Mouse (Mus musculus): ENCODE data around the gene Znfx1. TPM values are rescaled to one million over a fixed set of nuclear protein-coding genes. Genes with fewer than 3 reads are reported as not detected.
"Not testable (repeated sequence)": the region's sequence is repeated elsewhere in the genome, so short reads cannot be mapped to it uniquely, and the experiment has no call there.

Znfx1 gene
- total and polyA plus RNA-seq, 2 experiments from 2014 or later, result 4.4 to 25.4 TPM

- Histone ChIP-seq H3K4me3 (ENCODE audit: low read depth, low read length) (peak within 1 kb of the TSS; percentile 89), H3K9ac (peak within 1 kb of the TSS; percentile 79), H3K27me3 (ENCODE audit: insufficient read depth, low read length) (no peaks in the 10 kb centered on the region), H3K36me3 (ENCODE audit: insufficient read depth) (peaks cover 17% of the 10 kb centered on the region), H3K27ac (ENCODE audit: low read depth, low read length) (peak within 1 kb of the TSS; percentile 67), H3K4me1 (ENCODE audit: insufficient read depth) (0 out of 2 replicates have a peak, but pooled peaks cover 10% of the 10 kb centered on the region), H3K9me3 (ENCODE audit: low read length) (no peaks in the 10 kb centered on the region), H3K4me2 (ENCODE audit: low read depth) (peak within 1 kb of the TSS; percentile 85)
- peak; percentile 97 for DNase-seq
- 0 out of 2 replicates have a peak, but pooled peaks have one; percentile 26 for TF ChIP-seq CTCF (IDR thresholded peaks at IDR 0.05; ENCODE audit: low read depth)
- ATAC-seq, result peak; percentile 98
- 2% methylated on average over 37 of the region's 37 CpGs for WGBS
Measured at GRCm38 (mm10) chr2:167014702-167015381, 48.0 kb downstream of the Znfx1 start, which contains the start of gene Ddx27. Gene Ddx27, plus strand, starts transcription at chr2:167015193.

GRCm38 (mm10) chr2:167010546-167010945 is 52.3 kb downstream of the Znfx1 start:
- H3K4me1 ChIP-seq (ENCODE audit: insufficient read depth), result 0 out of 2 replicates have a peak, but pooled peaks cover 3% of the 10 kb centered on the region
- H3K36me3 ChIP-seq (ENCODE audit: insufficient read depth), result no peaks in the 10 kb centered on the region
- H3K4me2 ChIP-seq (ENCODE audit: low read depth), result no peak overlapping the region
- H3K9me3 ChIP-seq (ENCODE audit: low read length), result no peaks in the 10 kb centered on the region
- H3K27me3 ChIP-seq (ENCODE audit: insufficient read depth, low read length), result no peaks in the 10 kb centered on the region
- DNase-seq, result no peak
- H3K4me3 ChIP-seq (ENCODE audit: low read depth, low read length), result no peak overlapping the region
- ATAC-seq, result no peak
- WGBS, result 86% methylated on average over 3 of the region's 3 CpGs
- no peak for TF ChIP-seq CTCF (IDR thresholded peaks at IDR 0.05; ENCODE audit: low read depth)
- no peak overlapping the region for H3K27ac ChIP-seq (ENCODE audit: low read depth, low read length)
- H3K9ac ChIP-seq, result no peak overlapping the region

GRCm38 (mm10) chr2:167009483-167009882 is 53.3 kb downstream of the Znfx1 start:
- ATAC-seq (no peak), DNase-seq (no peak)
- Histone ChIP-seq H3K9me3 (ENCODE audit: low read length) (no peaks in the 10 kb centered on the region), H3K4me3 (ENCODE audit: low read depth, low read length) (no peak overlapping the region), H3K4me1 (ENCODE audit: insufficient read depth) (0 out of 2 replicates have a peak, but pooled peaks cover under 1% of the 10 kb centered on the region), H3K9ac (no peak overlapping the region), H3K27ac (ENCODE audit: low read depth, low read length) (no peak overlapping the region), H3K27me3 (ENCODE audit: insufficient read depth, low read length) (no peaks in the 10 kb centered on the region), H3K36me3 (ENCODE audit: insufficient read depth) (no peaks in the 10 kb centered on the region), H3K4me2 (ENCODE audit: low read depth) (no peak overlapping the region)
- TF ChIP-seq CTCF (IDR thresholded peaks at IDR 0.05; ENCODE audit: low read depth), result no peak
- 77% methylated on average over 4 of the region's 4 CpGs for WGBS

GRCm38 (mm10) chr2:167007565-167007964 is 55.2 kb downstream of the Znfx1 start:
- not testable (repeated sequence) for H3K4me1 ChIP-seq (ENCODE audit: insufficient read depth); H3K36me3 ChIP-seq (ENCODE audit: insufficient read depth); H3K27me3 ChIP-seq (ENCODE audit: insufficient read depth, low read length); DNase-seq; H3K9me3 ChIP-seq (ENCODE audit: low read length); ATAC-seq; H3K27ac ChIP-seq (ENCODE audit: low read depth, low read length); H3K4me2 ChIP-seq (ENCODE audit: low read depth); H3K9ac ChIP-seq; H3K4me3 ChIP-seq (ENCODE audit: low read depth, low read length)
- 80% methylated on average over 4 of the region's 4 CpGs for WGBS

GRCm38 (mm10) chr2:167007001-167007491 is 55.8 kb downstream of the Znfx1 start:
- H3K27ac ChIP-seq (ENCODE audit: low read depth, low read length), result no peak overlapping the region
- H3K36me3 ChIP-seq (ENCODE audit: insufficient read depth), result no peaks in the 10 kb centered on the region
- H3K4me3 ChIP-seq (ENCODE audit: low read depth, low read length), result no peak overlapping the region
- no peak for DNase-seq
- WGBS, result 65% methylated on average over 13 of the region's 13 CpGs
- no peaks in the 10 kb centered on the region for H3K4me1 ChIP-seq (ENCODE audit: insufficient read depth)
- TF ChIP-seq CTCF (IDR thresholded peaks at IDR 0.05; ENCODE audit: low read depth), result no peak
- H3K9ac ChIP-seq, result no peak overlapping the region
- H3K9me3 ChIP-seq (ENCODE audit: low read length), result no peaks in the 10 kb centered on the region
- ATAC-seq, result peak; percentile 56
- H3K27me3 ChIP-seq (ENCODE audit: insufficient read depth, low read length), result no peaks in the 10 kb centered on the region
- no peak overlapping the region for H3K4me2 ChIP-seq (ENCODE audit: low read depth)

GRCm38 (mm10) chr2:167006355-167006754 is 56.5 kb downstream of the Znfx1 start:
- Histone ChIP-seq H3K4me1 (ENCODE audit: insufficient read depth) (no peaks in the 10 kb centered on the region), H3K36me3 (ENCODE audit: insufficient read depth) (no peaks in the 10 kb centered on the region), H3K4me3 (ENCODE audit: low read depth, low read length) (no peak overlapping the region), H3K9ac (no peak overlapping the region), H3K27me3 (ENCODE audit: insufficient read depth, low read length) (no peaks in the 10 kb centered on the region), H3K4me2 (ENCODE audit: low read depth) (no peak overlapping the region), H3K9me3 (ENCODE audit: low read length) (no peaks in the 10 kb centered on the region), H3K27ac (ENCODE audit: low read depth, low read length) (no peak overlapping the region)
- TF ChIP-seq CTCF (IDR thresholded peaks at IDR 0.05; ENCODE audit: low read depth), result no peak
- WGBS, result 90% methylated on average over 2 of the region's 2 CpGs
- DNase-seq (no peak), ATAC-seq (no peak)

- Histone ChIP-seq H3K27ac (ENCODE audit: low read depth, low read length) (no peak overlapping the region), H3K4me3 (ENCODE audit: low read depth, low read length) (no peak overlapping the region), H3K4me1 (ENCODE audit: insufficient read depth) (no peaks in the 10 kb centered on the region), H3K27me3 (ENCODE audit: insufficient read depth, low read length) (no peaks in the 10 kb centered on the region), H3K9me3 (ENCODE audit: low read length) (no peaks in the 10 kb centered on the region), H3K9ac (no peak overlapping the region), H3K4me2 (ENCODE audit: low read depth) (no peak overlapping the region), H3K36me3 (ENCODE audit: insufficient read depth) (no peaks in the 10 kb centered on the region)
- 49% methylated on average over 8 of the region's 8 CpGs for WGBS
- TF ChIP-seq CTCF (IDR thresholded peaks at IDR 0.05; ENCODE audit: low read depth), result peak; percentile 73
- peak; percentile 78 for DNase-seq
- no peak for ATAC-seq
Measured at GRCm38 (mm10) chr2:167004099-167004854, 58.5 kb downstream of the Znfx1 start.

Measured in forebrain, postnatal 0 days (tissue).